Mouse (Mus musculus) colon, adult 2 months (tissue): ENCODE results near the gene Rnf223. TPM values are rescaled to one million over a fixed set of nuclear protein-coding genes. Genes with fewer than 3 reads are reported as not detected.

ENCODE experiments used
- polyA plus RNA-seq: library from polyadenylated mRNA; depleted of rRNA; stranded (reverse); fragments of >200 nt; gene quantifications from 2 replicates; pipeline ENCODE4 v1.2.3, GENCODE M21; 2012; rRNA removed

Rnf223 gene
- 0.47 and 0.79 TPM in 2 replicates for polyA plus RNA-seq

DNA sequence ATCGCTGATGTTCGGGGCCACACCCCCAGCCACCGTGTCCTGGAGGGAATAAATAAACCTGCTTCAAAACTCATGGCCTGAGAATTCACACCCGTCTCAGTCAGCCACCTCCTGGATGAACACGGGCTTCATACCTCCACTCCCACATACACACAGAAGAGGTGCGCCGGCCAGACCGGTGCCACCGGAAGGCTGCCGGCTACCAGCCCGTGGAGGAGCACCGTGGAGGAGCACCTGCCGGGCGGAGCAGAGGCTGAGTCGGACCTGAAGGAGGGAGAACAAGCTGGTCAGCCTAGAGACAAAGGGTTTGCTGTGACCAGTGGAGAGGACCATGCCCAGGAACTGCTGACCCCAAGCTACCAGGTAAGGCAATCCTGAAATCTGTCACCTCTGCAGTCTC lies at the start of gene Rnf223:
TSS of gene Rnf223 (plus strand) at position 78 of the 400 bp plus-strand sequence.

DNA sequence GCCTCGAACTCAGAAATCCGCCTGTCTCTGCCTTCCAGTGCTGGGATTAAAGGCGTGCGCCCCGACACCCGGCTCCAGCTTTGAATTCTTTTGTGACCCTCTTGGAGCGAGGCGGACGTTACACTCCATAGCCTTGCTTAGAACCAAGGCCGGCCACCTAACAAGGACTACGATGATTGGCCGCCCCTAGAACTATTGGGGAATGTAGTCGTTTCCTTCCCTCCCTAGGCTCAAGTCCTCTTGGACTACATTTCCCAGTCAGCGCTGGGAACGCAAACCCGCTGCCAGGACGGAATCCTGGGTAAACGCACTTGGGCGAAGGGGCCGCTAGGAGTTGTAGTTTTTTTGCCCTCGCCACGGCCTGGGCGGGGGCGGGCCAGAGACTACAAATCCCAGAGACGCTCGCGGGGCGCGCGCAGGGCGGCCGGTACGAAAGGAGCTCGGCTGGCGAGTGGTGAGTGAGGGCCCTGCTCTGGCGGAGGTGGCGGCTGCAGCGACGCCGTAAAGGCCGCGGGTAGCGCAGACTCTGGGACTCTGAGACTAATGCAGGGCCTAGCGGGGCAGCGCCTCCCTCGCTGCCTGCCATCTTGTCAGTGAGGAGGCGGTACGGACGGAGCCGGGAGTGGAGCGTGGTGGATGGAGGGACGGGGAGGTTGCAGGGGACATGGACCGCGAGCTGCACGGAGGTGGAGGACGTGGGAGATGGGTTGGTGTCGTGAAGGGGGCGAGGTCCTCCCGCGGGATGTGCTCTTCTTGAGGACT lies 20.6 kb upstream of the Rnf223 start, which contains the start of gene 9430015G10Rik:
TSS of gene 9430015G10Rik (plus strand) at position 413 of the 762 bp plus-strand sequence.

Other genes starting within 250 kb of the Rnf223 start
- 67.3 and 77.5 TPM in 2 replicates for gene Pusl1, start 238.7 kb upstream of the Rnf223 start, polyA plus RNA-seq
- 33.5 and 33.9 TPM in 2 replicates for gene Acap3, start 238.7 kb upstream of the Rnf223 start, polyA plus RNA-seq
- gene Ube2j2, start 186.7 kb upstream of the Rnf223 start, polyA plus RNA-seq: 117 and 241 TPM in 2 replicates
- gene C1qtnf12, start 168.2 kb upstream of the Rnf223 start, polyA plus RNA-seq: 17.3 and 30.6 TPM in 2 replicates
- 9.6 and 10.5 TPM in 2 replicates for gene B3galt6, start 137.9 kb upstream of the Rnf223 start, polyA plus RNA-seq
- gene Sdf4, start 137.6 kb upstream of the Rnf223 start, polyA plus RNA-seq: 61.7 and 70.0 TPM in 2 replicates
- gene Tnfrsf4, start 116.7 kb upstream of the Rnf223 start, polyA plus RNA-seq: 5.3 and 6.2 TPM in 2 replicates
- 5.0 and 6.4 TPM in 2 replicates for gene Tnfrsf18, start 104.3 kb upstream of the Rnf223 start, polyA plus RNA-seq
- gene Ttll10, start 71.1 kb upstream of the Rnf223 start, polyA plus RNA-seq: 27.0 and 29.4 TPM in 2 replicates
- 14.3 and 19.4 TPM in 2 replicates for gene 9430015G10Rik, start 20.5 kb upstream of the Rnf223 start, polyA plus RNA-seq
- 54.9 and 60.1 TPM in 2 replicates for gene Agrn, start 67.0 kb downstream of the Rnf223 start, polyA plus RNA-seq
- gene Isg15, start 70.3 kb downstream of the Rnf223 start, polyA plus RNA-seq: 5.8 and 9.0 TPM in 2 replicates
- 1.1 and 1.2 TPM in 2 replicates for gene AW011738, start 72.8 kb downstream of the Rnf223 start, polyA plus RNA-seq
- gene Perm1, start 85.4 kb downstream of the Rnf223 start, polyA plus RNA-seq: 0.05 and 0.13 TPM in 2 replicates
- 50.0 and 54.1 TPM in 2 replicates for gene Plekhn1, start 104.3 kb downstream of the Rnf223 start, polyA plus RNA-seq
- 55.0 and 58.5 TPM in 2 replicates for gene Noc2l, start 105.5 kb downstream of the Rnf223 start, polyA plus RNA-seq
- gene Samd11, start 125.1 kb downstream of the Rnf223 start, polyA plus RNA-seq: 0.29 and 1.1 TPM in 2 replicates
- not detected in 2 replicates for gene Vmn2r-ps159, start 200.6 kb downstream of the Rnf223 start, polyA plus RNA-seq